Mouse (Mus musculus): ENCODE data around the gene Rps7. TPM values are rescaled to one million over a fixed set of nuclear protein-coding genes. Genes with fewer than 3 reads are reported as not detected.
A peak's percentile ranks its signal among the peaks of the same experiment; 100 is the strongest.

Gene Rps7
- total and polyA plus RNA-seq, 3 experiments: 753 to 3,047 (median 2,570) TPM

DNA sequence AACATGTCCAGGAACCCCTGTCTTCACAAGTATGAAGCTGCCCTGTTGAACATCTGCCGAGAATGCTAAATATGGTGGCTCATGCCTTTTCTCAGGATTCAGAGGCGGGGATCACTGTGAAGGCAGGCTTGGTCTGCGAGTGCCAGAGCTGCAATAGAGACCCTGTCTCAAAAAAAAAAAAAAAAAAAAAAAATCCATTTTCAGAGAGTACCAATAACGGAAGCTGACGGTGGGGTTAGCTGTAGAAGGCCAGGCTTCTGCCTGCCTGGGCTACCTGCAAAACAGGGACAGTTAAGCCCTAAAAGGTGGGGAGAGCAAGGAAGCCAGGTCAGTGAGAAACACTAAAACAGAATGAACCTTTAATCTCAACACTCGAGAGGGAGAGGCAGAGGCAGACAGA lies 790 bp upstream of the Rps7 start:
- Histone ChIP-seq H3K4me1 (ENCODE audit: control insufficient read depth in 1 of 2, insufficient read depth in 2 of 2) (peaks cover 18 to 25% of the 10 kb centered on the region in 2 experiments), H3K4me2 (ENCODE audit: insufficient read depth, low read depth, poor library complexity, severe bottlenecking) (peak overlapping the region; percentile 79), H3K9me3 (replicated peaks; ENCODE audit: low read length) (no peaks in the 10 kb centered on the region), H3K4me3 (replicated peaks in 1 of 3; ENCODE audit: low read depth in 2 of 3, low read length in 2 of 3, poor library complexity in 1 of 3) (peak overlapping the region; percentile 88 to 98 (median 97)), H3K27ac (ENCODE audit: insufficient read depth, low read depth) (no peak overlapping the region), H3K27me3 (replicated peaks) (no peaks in the 10 kb centered on the region), H3K36me3 (replicated peaks in 1 of 2; ENCODE audit: control insufficient read depth in 1 of 2, insufficient read depth in 1 of 2, low read length in 1 of 2) (peaks cover 27 to 34% of the 10 kb centered on the region in 2 experiments), H3K79me2 (replicated peaks; ENCODE audit: control insufficient read depth, extremely low read depth, insufficient read depth, poor library complexity, severe bottlenecking) (peaks cover 33% of the 10 kb centered on the region), H3K9ac (ENCODE audit: insufficient read depth, low read depth) (peak overlapping the region; percentile 85)
- TF ChIP-seq CHD1 (IDR thresholded peaks at IDR 0.05; ENCODE audit: low read depth, low read length) (no peak), ZNF384 (IDR thresholded peaks at IDR 0.05; ENCODE audit: low read depth, low read length) (peak; percentile 58), NRF1 (IDR thresholded peaks at IDR 0.05; ENCODE audit: low read depth, low read length) (no peak), NELFE (IDR thresholded peaks at IDR 0.05; ENCODE audit: low read depth, low read length) (no peak)
- in situ Hi-C loops (cut with MboI; ENCODE audit: low pct_ligation_motif_present, low pct_unique_long_range_greater_than_20kb, low sequenced_read_pairs): no loop called here
- no peak for DNase-seq (ENCODE audit: extremely low read depth)
- dilution Hi-C loops (cut with MboI; ENCODE audit: extremely low pct_ligation_motif_present, extremely low pct_unique_long_range_greater_than_20kb, low sequenced_read_pairs): no loop called here

DNA sequence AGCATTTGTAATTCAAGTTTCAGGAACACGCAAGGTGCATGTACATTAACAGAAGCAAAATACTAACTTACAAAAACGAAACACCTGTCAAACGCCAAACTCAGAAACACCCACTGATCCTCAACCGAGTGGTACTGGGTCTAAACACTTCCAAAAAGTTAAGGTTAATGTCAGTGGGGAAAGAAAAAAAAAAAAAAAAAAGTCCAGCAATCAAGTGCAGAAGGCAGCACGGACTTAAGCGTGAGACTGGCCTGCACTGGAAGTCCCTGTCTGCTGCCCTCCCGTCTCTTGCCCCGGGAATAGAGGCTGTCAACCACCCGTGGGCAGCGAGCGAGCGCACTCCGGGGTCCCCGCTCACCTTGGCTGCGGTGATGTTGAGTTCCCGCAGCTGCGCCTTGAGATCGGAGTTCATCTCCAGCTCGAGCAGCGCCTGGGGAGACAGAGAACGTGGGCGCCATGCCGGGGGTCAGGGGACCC lies 657 bp downstream of the Rps7 start:
- Histone ChIP-seq H3K9me3 (replicated peaks; ENCODE audit: low read length) (no peaks in the 10 kb centered on the region), H3K36me3 (replicated peaks in 1 of 2; ENCODE audit: control insufficient read depth in 1 of 2, insufficient read depth in 1 of 2, low read length in 1 of 2) (peaks cover 42 to 49% of the 10 kb centered on the region in 2 experiments), H3K27me3 (replicated peaks) (no peaks in the 10 kb centered on the region), H3K4me3 (replicated peaks in 1 of 3; ENCODE audit: low read depth in 2 of 3, low read length in 2 of 3, poor library complexity in 1 of 3) (peak overlapping the region; percentile 98 to 100 (median 98)), H3K9ac (ENCODE audit: insufficient read depth, low read depth) (peak overlapping the region; percentile 99), H3K4me2 (ENCODE audit: insufficient read depth, low read depth, poor library complexity, severe bottlenecking) (peak overlapping the region; percentile 99), H3K79me2 (replicated peaks; ENCODE audit: control insufficient read depth, extremely low read depth, insufficient read depth, poor library complexity, severe bottlenecking) (peaks cover 33% of the 10 kb centered on the region), H3K27ac (ENCODE audit: insufficient read depth, low read depth) (peak overlapping the region; percentile 63), H3K4me1 (ENCODE audit: control insufficient read depth in 1 of 2, insufficient read depth in 2 of 2) (peaks cover 20 to 38% of the 10 kb centered on the region in 2 experiments)
- DNase-seq (ENCODE audit: extremely low read depth): no peak
- in situ Hi-C loops (cut with MboI; ENCODE audit: low pct_ligation_motif_present, low pct_unique_long_range_greater_than_20kb, low sequenced_read_pairs): no loop called here
- TF ChIP-seq HCFC1 (IDR thresholded peaks at IDR 0.05; ENCODE audit: low read depth, low read length) (no peak), RAD21 (IDR thresholded peaks at IDR 0.05; ENCODE audit: low read depth, low read length) (no peak), GABPA (IDR thresholded peaks at IDR 0.05; ENCODE audit: insufficient replicate concordance, low read depth, low read length) (no peak), MXI1 (IDR thresholded peaks at IDR 0.05; ENCODE audit: low read depth, low read length) (no peak), ETS1 (conservative IDR thresholded peaks at IDR 0.05; ENCODE audit: low read depth, low read length) (no peak), E2F4 (IDR thresholded peaks at IDR 0.05; ENCODE audit: insufficient replicate concordance, low read depth, low read length) (no peak), IRF4 (IDR thresholded peaks at IDR 0.05; ENCODE audit: low read depth, low read length) (no peak), BHLHE40 (IDR thresholded peaks at IDR 0.05; ENCODE audit: low read depth, low read length) (no peak), NRF1 (IDR thresholded peaks at IDR 0.05; ENCODE audit: low read depth, low read length) (no peak; the same call in 1 of the 2 replicates), UBTF (IDR thresholded peaks at IDR 0.05; ENCODE audit: low read depth, low read length) (no peak), POLR2AphosphoS2 (IDR thresholded peaks at IDR 0.05; ENCODE audit: low read depth, low read length) (0 out of 2 replicates have a peak, but pooled peaks have one; percentile 45), MAX (IDR thresholded peaks at IDR 0.05; ENCODE audit: low read length) (peak; percentile 25; the same call in 1 of the 2 replicates), ELF1 (IDR thresholded peaks at IDR 0.05; ENCODE audit: low read depth, low read length) (no peak), MAZ (IDR thresholded peaks at IDR 0.05; ENCODE audit: low read depth, low read length) (no peak), POLR2A (IDR thresholded peaks at IDR 0.05; ENCODE audit: low read depth, low read length) (no peak), CTCF (conservative IDR thresholded peaks at IDR 0.05 in 1 of 2, IDR thresholded peaks at IDR 0.05 in 1 of 2; ENCODE audit: low read depth in 2 of 2, low read length in 2 of 2) (no peak), CHD1 (IDR thresholded peaks at IDR 0.05; ENCODE audit: low read depth, low read length) (0 out of 2 replicates have a peak, but pooled peaks have one; percentile 45), ZC3H11A (IDR thresholded peaks at IDR 0.05; ENCODE audit: low read depth, low read length) (no peak), USF2 (conservative IDR thresholded peaks at IDR 0.05; ENCODE audit: low read depth, low read length) (no peak)
- dilution Hi-C loops (cut with MboI; ENCODE audit: extremely low pct_ligation_motif_present, extremely low pct_unique_long_range_greater_than_20kb, low sequenced_read_pairs): no loop called here

Data from CH12.LX (cell line).